Mouse (Mus musculus) kidney, adult 8-10 months (tissue): ENCODE results near the gene Taf6l.

Experiments used
- DNase-seq, 2 experiments: peaks; one replicate each; pipeline ENCODE4 v3.0.0; 2022

Taf6l gene

GRCm38 (mm10) chr19:8786008-8786781, at the start of gene Taf6l:
Gene Taf6l (minus strand): TSS chr19:8786417.
- peak; percentile 97 to 98 for DNase-seq

- DNase-seq = no peak
Observed at GRCm38 (mm10) chr19:8832971-8833370, 46.8 kb upstream of the Taf6l start.

DNA sequence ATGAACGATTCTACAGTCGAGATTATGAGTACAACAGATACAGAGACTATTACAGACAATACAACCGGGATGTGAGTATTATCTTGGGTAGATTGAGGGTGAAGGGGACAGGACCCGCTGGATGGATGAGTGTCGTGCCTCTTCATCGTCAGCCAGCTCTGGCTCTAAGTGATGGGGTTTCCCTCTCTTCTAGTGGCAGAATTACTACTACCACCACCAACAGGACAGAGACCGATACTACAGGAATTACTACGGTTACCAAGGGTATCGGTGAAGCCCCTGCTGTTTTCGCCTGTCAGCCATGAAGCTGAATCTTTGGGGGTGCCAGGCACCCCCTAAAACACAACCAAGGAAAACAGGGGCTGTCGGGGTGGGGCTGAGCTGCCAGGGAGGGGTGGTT, 45.0 kb upstream of the Taf6l start:
- no peak for DNase-seq

DNA sequence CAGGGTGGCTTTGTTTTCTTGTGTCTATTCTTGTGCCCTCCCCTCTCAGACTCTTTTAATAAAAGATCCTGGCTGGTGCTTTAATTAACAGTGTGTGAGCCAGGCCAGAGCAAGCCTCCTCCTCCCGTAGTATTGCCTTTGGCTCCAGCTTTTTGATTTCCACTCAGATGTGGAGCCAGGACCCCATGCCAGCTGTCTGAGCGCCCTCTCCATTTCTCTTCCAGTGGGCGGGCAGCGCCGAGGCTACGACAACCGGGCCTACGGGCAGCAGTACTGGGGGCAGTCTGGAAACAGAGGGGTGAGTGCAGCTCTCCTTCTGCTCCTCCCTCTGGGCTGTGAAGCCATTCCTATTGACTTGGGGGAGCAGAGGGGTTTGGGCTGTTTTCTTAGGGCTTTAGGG, 44.4 kb upstream of the Taf6l start:
- DNase-seq = no peak

DNA sequence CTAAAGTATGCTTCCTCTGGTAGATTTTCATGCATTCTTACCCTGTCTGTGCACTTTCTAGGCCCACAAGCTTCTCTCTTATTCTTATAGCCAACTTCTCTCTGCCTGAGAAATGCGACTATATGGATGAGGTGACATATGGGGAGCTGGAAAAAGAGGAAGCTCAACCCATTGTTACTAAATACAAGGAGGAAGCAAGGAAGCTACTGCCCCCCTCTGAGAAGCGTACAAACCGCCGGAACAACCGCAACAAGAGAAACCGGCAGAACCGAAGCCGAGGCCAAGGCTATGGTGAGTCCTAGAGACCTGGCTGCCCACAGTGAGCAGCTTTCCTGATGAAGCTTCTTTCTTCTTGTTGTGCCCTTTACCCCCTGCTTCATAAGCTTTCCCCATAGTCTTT, 43.4 kb upstream of the Taf6l start, which contains the start of gene AC129217.1:
AC129217.1 (plus strand) TSS at position 114 of the 400 bp plus-strand sequence.
- DNase-seq = no peak

GRCm38 (mm10) chr19:8822696-8823095, 36.5 kb upstream of the Taf6l start:
- no peak for DNase-seq

DNA sequence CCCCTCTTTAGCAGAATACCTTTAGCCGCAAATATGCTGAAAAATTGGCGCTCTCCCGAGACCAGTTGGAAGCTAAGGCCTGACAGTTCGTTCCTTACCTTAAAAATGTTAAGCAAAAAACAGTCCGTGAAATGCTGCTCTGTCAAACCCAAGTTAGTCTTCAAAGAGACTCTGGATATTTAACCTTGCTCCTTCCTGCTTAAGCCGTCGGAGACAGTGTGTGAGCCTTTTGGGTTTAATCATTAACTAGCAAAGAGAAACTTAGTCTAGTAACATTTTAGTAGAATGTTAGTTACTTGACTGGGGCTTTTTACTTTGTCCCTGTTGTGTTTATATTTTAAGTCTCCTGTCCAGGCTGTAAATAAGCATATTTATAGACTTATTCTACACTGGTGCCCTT, 34.9 kb upstream of the Taf6l start:
- DNase-seq = peak; percentile 65 to 74

DNA sequence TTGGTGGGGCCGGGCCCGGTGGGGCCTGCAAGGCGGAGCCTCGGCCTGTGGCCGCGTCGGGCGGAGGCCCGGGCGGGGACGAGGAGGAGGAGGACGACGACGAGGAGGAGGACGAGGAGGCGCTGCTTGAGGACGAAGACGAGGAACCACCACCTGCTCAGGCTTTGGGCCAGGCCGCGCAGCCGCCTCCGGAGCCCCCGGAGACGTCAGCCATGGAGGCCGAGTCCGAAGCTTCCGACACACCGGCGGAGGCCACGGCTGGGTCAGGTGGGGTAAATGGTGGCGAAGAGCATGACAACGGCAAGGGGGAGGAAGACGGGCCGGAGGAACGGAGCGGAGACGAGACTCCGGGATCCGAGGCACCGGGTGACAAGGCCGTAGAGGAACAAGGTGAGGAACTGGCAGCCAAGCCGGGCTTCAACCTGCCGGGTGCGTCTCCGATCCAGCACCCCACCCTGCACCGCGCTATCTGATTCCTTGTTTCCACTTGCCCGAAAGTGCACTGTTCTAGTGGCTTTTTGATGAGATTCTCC, 34.3 kb upstream of the Taf6l start:
- DNase-seq = no peak

GRCm38 (mm10) chr19:8819596-8820423, 33.6 kb upstream of the Taf6l start, which contains the start of gene Hnrnpul2:
Gene Hnrnpul2 (plus strand): TSS chr19:8820010.
- peak; percentile 98 to 99 for DNase-seq

- peak; percentile 98 to 99 for DNase-seq
Observed at GRCm38 (mm10) chr19:8818801-8819595, 32.8 kb upstream of the Taf6l start, which contains the start of gene Ttc9c. Gene Ttc9c (minus strand): TSS chr19:8819333.

DNA sequence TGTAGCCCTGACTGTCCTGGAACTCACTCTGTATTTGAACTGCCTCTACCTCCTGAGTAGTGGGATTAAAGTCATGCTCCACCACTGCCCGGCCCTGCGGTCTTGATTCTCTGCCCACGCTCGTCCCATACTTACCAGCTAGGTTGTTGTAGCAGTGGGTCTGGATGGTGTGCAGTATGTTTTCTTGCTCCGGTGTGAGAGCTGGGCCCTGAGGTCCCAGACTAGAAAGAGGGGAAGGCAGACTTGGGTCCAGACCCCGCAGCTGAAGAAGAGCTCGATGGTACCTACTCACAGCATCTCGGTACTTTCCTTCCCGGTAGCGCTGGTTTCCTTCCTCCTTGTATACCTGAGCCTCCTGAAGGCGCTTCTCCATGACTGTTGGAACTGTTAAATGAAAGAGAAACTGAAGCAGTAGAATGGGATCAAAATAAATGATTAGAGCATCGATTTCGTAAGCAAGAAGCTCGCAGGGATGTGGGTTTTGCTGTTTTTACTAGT, 32.1 kb upstream of the Taf6l start:
- no peak for DNase-seq

DNA sequence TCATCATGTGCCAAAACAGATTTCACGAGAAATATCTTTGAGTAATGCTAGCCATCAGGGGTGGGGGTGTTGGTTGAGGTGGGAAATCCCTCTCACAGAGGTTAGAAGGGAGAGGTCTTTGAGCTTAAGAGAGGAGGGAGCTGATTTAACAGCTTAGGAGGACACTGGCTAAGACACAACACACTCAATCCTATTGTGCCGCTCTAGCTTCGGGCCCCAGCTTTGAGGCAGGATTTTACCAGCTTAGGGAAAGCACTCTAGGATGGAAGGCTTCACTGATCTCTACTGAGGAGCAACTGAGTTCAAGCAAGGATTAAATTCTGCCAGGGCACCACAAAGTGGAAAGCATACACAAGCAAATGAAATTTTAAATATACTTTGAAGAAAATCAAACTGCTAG, 30.8 kb upstream of the Taf6l start:
- DNase-seq = no peak

DNA sequence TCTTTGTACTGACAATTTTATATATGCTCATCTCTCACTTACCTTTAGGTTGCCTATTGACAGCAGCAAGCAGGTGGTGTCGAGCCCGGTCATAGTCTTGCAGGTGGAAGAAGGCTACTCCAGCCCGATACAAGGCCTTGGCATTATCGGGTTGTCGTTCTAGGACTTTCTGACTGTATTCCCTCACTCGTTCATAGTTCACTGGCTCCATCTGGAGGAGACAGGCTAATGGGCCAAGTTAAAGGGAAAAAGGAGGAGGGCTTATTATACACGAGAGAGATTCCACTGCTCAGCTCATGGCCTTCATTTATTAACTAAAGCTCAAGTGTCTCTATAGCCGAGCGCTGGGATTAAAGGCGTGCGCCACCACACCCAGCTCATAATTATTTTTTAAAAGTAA, 29.6 kb upstream of the Taf6l start:
- DNase-seq = peak in 1 of 2 experiments; percentile 60

DNA sequence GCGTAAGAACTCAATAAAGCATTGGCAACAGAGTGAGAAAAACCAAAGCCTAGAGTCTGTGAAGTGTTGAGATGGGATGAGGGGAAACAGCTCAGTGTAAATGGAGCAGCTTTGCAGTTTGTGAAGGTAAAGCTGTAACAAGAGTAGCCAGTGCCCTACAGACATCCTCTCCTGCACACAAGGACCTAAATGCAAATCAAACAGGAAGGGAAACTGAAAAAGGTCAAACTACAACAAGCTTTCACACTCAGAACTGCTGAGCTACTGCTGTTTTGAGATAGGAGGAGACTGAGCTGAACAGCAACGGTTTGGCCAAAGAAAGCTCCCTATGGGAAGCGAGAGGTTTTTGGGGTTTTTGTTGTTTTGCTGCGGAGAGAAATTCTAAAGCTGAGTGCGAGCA, 20.6 kb upstream of the Taf6l start:
- DNase-seq = no peak

DNA sequence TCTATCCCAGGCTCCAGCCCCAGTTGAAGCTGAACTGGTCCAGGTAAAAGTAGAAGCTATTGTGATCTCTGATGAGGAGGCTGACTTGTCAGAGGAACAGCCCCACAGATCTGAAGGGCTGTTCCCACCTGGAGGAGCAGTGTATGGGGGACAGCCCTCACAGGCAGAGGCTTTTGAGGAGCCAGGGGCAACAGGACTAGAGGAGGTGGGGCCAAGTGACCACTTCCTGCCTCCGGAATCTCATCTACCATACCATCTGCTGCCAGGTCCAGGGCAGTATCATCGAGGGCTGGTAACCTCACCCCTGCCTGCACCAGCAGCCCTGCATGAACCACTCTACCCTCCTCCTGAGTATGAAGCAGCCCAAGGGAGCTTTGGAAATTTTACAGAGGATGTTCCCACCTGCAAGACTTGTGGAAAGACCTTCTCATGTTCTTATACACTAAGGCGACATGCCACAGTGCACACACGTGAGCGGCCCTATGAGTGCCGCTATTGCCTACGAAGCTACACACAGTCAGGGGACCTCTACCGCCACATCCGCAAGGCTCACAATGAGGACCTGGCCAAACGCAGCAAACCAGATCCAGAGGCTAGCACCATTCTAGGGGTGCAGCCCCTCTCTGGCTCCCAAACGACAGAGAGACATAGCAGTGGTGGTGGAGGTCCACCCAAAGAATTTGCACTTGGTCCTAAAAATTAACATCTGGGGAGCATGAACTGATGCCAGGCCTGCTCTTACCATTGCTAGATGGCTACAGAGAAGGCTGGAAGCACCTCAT, 17.9 kb upstream of the Taf6l start:
- DNase-seq = no peak

DNA sequence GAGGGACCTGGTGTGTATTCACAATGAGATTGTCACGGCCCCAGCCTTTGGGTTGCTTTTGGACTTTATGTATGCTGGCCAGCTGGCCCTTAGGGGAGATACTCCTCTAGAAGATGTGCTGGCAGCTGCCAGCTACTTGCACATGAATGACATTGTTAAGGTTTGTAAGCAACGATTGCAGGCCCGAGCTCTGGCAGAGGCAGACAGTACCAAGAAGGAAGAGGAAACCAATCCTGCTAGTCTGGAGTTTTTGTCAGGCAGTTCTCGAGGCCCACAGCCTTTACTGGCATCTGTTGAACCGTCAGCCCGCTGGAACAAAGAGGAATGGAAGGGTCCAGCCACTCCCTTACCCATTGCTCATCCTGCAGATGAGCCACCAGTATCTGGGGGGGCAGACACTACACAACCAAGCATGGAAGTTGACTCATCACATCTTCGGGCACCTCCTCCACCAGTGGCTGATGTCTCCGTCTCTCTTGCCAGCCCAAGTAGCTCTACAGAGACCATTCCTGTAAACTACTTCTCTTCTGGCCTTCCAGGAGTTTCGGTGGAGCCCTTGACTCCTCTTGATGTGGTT, 17.1 kb upstream of the Taf6l start:
- no peak for DNase-seq

- peak; percentile 96 to 98 for DNase-seq
Observed at GRCm38 (mm10) chr19:8802130-8802821, 16.1 kb upstream of the Taf6l start, which contains the start of gene Zbtb3. Gene Zbtb3 (plus strand): TSS chr19:8802555.

GRCm38 (mm10) chr19:8798947-8799315, 12.7 kb upstream of the Taf6l start:
- DNase-seq = no peak

DNA sequence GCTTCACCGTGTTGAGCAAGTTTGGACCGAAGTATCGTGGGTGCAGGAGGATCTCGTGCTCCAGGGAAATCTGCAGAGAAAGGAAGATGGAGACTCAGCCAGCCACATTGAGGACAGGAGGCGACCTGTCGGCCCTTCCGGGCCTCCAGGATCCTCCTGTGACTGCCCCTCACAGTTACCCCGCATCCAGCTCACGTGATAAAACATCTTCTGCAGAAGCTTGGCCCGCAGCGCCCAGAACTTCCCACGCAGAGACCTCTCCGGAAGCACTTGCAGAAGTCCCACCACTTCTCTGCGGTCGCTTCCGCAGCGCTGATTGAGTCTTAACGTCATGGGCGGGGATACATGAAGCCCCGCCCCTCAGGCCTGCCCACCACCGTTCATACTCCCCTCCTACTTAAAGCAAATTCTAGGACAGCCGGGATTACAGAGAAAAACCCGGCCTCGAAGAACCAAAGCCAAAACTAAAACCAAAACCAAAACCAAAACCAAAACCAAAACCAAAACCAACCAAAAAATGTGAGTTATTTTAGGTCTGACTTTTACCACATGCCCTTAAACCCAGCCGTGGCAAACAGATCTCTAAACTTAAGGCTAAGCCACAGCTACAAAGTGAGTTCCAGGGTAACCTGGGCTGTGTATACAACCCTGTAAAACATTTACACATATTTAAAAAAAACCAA, 12.2 kb upstream of the Taf6l start, which contains the start of gene Polr2g:
Polr2g (minus strand) TSS at position 314 of the 683 bp plus-strand sequence.
- peak; percentile 93 for DNase-seq

DNA sequence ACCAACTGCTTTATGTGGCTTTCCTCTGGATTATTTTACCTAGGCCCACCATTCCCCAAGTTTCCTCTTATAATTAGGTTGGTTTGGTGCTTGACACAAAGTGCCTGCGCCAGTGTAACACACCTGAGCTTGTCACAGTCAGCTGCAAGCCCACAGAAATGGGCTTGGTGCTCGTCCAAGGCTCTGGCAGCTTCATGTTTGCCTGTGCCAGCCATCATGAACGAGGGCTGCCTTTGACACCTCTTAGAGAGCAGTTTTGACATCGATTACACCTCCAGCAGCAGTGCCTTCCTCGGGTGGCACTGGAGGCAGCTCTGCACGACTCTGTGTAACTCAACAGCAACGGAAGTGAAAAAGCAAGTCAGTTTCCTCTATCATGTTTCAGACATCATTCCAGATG, 4.0 kb upstream of the Taf6l start:
- no peak for DNase-seq
